Mouse (Mus musculus) thymus, adult 18-20 months (tissue): ENCODE results near the gene Plekhh2.

Source experiments
- DNase-seq, 2 experiments: peaks; one replicate each; pipeline ENCODE4 v3.0.0; 2022; ENCODE audit warnings: mixed read lengths in 2 of 2

Plekhh2 gene

DNA sequence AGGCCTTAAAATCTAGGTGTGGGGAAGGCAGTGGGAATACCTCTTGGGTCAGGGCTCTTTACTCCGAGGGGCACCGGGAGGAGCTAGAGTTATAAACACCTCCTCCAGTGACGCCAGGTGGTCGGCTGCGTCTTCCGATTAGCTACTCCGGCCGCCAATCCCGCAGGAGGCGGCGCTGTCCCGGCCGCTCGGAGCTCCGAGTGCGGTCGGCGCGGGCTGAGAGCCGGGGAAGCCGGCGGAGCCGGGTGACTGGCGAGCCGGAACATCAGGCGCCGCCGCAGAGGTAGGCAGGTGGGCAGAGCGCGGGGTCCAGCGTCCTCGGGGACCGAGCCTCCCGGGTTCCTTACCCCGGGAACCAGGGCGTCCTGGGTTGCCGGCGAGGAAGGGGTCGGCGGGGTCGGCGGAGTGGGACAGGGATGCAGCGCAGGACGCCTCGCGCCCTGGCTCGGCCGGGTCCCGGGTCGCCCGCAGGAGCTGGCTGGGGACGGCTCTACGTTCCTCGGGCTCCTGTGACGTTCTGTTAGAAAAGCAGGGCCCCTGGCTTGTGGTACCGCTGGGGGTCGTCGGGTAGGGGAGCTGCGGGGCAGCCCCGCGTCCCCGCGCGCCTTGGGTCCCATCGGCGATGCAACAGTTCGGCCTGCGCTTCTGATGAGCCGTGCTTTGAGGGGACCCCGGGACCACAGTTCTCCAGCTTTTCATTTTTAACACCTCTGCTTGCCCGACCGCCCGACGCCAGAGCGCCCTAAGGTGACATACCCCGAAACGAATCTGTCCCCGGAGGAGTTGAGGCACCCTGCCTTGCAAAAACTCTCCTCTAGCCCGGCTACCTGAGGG lies at the start of gene Plekhh2:
Plekhh2 (plus strand) TSS at position 214 of the 834 bp plus-strand sequence.
- DNase-seq = peak in 1 of 2 experiments; percentile 9

DNA sequence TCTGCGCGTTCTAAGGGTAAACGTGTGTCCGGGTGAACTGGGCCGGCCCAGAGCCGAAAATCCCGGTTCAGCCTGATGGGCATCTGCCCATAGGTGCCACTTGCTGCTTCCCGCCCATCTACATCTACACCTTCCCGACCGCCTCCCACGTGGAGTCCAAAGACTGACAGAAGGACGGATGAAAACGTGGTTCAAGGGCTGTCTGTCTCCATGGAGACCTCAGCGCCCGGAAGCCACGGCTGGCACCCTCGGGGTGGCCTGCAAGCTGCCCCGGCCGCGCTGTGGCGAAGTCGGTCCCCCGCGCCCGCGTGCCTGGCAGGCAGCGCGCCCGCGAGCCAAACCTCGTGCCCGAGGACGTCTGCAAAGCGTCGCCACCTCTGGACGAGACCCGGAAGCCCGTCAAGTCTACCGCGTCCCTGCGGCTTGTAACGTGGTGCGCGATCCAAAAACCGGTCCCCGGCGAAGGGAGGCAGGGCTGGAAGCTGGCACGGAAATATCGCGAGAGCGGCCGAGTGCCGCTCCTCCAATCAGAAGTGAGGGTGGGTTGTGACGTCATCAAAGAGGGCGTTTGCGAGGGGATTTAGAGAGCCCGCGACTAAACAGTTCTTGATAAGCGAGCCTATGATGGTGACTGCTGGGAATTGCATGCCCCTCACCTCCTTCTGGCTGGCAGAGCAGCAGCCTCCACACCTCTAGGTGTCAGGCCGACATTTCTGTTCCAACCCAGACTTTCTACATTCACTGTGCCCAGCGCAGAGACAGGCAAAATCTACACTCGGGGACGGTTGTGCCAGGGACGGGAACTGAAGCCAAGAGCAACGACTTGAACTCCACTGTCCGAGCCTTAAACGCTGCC lies 45.7 kb upstream of the Plekhh2 start, which contains the start of gene Thada:
Thada (minus strand) TSS at position 453 of the 856 bp plus-strand sequence.
- DNase-seq = peak; percentile 94 to 96

DNA sequence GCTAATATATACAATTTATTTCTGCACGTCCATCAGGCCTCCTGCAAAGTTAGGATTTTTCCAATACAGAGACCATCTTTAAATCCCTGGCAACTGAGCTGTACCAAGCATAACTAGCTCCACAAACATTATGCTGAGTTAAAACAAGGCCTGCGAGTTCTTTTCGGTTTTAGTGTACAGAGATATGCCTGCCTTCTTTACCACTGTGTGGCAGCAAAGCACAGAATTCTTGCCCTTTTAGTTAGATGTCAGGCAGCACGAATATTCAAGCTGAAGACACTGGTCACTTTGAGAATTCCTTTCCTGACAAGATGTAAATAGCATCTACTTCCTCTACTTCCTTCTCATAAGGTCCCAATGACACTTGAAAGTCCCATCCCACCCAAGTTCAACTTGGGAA lies 37.4 kb upstream of the Plekhh2 start:
- no peak for DNase-seq

DNA sequence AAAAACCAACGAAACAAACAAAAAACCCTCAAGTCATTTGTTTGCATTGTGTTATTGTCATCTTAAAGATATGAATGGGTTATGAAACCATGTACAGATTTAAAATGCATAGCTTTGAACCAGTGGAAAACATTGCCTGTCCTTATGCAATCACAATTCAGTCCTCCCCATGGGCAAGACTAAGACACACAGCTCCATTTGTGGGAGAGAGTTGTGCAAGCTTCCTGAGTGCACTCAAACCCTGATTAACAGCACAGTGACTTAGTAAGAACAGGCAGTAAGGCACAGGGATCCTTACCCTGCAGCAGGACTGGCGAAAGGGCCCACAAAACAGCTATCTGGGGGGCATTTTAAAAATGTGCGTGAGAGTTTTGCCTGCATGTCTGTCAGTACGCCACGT lies 34.5 kb upstream of the Plekhh2 start:
- DNase-seq = no peak

DNA sequence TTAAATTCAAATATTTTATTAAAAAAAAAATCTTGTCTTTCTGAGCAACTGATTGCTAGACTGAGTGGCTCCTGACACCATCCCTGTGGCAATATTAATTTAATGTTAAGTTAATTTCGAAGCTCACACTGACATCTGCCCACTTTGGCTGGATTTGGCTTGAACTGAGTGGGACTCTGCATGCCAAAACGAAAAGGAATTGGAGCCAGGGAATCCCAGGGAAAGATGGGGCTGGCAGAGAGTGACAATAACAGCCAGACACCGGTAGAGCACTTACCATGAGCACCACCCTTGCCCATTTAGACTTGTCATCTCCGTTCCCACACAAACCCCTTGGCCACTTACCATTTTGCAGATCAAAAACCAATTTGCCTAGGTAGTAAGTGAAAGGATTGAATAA lies 33.4 kb upstream of the Plekhh2 start:
- no peak for DNase-seq

DNA sequence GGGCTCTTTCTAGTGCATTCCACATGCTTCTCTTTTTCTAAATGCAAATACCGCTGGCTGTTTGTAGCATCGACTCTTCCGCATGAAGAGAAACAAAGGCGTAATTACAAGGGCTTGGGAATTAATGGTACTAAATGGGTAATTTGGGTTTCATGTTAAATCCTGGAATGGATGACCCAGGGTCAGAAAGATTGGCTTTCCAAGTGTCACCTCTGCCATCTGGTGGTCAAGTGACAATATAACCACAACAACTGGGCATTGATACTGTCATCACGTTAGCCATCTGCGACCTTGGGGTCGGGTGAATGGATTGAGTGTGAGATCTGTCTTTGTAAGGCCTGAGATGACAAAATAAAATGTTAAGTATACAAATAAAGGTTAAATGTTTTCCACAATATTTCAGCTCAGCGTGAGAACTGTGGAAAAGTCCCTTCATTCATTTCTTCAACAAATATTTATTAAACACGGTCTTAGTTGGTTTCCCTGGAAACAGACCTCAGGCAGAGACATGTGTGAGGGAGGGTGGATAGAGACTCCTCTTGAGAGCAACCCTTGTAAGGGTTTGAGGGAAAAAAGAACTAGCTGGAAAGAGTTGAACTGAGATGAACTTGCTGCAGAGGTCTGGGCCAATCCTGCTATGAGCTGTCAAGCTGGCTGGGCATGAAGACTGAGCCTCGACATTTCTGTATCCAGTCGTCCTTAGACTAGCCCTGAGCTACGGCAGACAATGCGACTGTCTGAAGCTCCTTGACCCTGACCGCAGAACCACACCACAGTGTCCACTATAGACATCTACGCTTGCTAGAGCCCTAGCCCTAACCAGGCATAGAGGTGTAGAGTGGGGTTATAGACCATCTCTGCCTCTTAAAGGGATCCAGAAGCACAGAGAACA lies 31.0 kb upstream of the Plekhh2 start:
- no peak for DNase-seq

DNA sequence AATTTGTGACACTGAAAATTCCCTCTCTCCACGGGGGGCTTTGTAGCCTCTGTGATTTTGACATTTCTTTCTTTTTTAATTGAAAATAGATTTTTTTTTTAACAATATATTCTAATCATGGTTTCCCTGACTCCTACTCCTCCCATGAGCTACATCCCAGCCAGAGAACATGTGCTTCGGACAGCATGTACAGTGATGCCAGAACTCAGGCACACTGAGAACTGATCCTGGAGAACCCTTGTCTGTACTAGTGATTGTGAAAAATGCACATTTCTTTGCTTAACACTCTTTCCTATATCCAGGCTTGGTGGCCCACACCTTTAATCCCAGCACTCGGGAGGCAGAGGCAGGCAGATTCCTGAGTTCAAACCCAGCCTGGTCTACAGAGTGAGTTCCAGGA lies 28.9 kb upstream of the Plekhh2 start:
- no peak for DNase-seq

DNA sequence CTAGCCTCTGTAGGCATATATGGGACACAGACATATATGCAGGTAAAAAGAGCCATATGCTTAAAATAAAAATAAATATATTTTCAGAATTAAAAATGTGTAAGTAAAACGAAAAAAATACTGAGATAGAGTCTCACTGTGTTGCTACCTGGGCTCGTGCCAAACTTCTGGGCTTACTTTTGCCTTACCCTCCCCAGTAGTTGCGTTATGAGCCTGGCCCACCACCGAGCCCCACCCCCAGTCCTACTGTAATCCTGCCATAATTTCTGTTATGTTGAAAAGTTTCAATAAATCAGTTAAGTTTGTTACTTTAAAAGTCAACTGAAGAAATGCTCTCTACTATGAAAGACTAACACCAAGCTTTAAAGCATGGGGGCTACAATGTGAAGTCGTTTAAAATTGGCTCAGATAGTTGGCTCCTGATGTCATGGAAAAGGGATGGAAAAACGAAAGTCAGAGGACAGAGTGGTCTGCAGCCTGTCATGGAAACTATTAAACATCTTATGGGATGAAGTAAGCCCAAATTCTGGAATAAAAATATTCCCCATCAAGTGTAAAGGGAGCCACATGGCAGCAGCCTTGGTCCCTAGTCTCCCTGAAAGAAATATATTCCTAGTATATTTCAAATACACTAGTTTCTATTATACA lies 27.9 kb upstream of the Plekhh2 start:
- no peak for DNase-seq

DNA sequence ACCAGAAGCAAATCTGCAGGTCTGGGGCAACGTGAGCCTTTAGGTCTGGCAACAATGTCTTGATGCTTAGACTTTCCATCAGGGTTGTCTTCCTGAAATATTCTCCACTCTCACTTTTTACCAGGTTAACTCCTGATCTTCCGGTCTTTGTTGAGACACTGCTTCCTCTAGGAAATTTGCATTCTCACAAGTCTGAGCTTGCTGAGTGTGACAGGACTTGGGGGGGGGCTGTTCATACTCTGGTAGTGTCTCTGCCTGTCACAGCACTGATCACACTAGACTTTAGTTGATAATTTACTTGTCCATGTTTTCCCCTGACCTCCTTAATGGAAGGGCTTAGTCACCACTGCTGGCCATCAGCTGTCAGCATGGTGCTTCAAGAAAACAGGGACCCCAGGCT lies 24.3 kb upstream of the Plekhh2 start:
- no peak for DNase-seq

DNA sequence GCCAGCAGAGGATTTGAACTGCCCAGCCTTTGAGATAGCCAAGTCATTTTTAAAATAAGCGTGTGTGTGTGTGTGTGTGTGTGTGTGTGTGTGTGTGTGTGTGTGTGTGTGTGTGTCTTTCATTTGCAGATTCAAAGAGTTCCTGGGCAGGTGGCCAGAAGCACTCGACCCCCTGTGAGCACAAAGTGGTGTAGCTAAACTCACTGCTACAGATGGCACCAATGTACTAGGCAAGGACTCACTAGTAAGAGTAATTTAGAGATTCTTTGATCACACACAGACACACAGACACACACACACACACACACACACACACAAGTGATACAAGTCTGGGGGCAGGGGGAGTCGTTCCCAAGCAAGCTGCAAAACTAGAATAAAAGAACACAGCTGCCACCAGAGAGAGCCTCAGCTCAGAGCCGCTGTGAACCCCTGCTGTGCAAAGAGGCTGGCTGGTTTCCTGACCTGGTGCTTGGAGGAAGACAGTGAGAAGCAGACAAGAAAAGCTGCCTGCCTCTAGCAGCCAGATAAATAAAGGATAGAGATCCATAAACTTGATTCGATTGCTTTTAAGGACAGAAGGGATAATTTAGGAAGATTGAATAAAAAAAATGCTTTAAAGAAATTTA lies 19.3 kb upstream of the Plekhh2 start:
- no peak for DNase-seq

DNA sequence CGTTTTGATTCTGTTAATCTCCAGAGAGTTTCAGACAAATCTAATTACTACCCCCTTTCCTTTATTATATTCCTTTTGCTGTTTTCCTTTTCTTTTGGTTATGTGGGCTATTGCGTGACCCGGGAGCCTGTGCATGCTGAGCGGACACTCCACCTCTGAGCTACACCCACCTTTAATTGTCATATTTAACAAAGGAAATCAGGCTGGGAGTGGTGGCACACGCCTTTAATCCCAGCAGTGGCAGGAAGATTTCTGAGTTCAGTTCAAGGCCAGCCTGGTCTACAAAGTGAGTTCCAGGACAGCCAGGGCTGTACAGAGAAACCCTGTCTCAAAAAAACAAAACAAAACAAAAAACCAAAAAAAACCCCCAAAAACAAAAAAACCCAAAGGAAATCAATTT lies 14.7 kb upstream of the Plekhh2 start:
- no peak for DNase-seq

DNA sequence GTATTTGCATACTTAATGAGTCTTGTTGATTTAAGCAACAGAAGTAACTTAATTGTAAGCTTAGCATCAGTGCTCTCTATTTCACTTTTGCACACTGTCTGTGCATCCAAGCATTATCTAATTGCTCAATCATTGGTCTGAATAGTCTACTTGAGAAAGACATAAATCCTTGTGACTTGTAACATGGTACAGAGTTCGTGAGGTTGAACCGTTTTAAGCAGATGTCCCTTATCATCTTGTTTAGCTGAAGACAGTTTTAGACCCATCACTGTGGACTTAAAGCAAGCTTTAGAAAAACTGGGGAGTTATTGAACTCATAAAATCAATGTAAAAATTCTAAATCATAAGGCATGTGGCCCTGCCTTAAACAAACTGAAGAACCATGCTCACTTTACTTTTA lies 14.1 kb upstream of the Plekhh2 start:
- DNase-seq = no peak

DNA sequence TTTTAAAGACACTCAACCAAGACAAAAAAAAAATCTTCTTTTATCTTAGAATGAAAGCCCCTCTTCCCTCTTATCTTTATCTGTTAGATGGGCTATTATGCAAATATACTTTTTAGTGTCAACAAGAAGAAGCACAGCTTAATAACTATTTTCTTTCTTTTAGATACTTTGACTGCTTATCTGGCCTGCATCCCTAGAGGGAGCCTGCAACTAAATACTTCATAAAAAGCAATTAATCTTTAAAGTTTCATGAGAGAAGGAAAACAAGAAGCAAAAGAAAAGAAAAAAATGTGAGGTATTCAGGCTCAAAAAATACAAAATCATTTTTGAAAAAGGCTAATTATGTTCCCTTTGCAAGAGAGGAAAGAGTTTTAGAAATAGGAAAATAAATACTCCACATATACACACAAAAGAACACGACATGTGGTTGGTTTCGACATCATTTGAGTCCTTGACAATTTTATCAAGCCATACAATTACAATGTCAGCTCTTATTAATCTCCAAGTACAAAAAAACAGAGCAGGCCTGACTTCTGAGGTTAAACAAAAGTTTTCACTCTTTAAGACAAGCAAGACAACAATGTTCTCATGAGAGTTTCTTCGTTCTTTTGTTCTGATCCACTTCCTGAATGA lies 13.6 kb upstream of the Plekhh2 start:
- DNase-seq = no peak

DNA sequence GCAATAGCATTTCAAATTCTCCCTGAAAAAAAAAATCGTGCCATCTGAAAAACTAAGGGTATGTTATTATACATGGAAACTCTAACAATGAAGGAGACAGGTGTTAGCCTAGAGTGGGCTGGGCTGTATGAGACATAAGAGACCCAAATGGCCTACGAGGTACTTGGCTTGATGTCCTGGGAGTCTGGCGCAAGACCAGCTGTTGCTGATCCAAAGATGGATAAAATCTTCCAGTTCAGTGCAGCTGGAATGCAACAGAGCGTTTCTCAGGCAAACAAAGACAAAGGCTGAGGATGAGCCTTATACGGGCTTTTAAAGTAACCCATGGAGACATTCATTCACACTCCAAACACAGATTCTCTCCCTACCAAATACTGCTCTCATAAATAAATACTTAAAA lies 13.1 kb upstream of the Plekhh2 start:
- DNase-seq = no peak

DNA sequence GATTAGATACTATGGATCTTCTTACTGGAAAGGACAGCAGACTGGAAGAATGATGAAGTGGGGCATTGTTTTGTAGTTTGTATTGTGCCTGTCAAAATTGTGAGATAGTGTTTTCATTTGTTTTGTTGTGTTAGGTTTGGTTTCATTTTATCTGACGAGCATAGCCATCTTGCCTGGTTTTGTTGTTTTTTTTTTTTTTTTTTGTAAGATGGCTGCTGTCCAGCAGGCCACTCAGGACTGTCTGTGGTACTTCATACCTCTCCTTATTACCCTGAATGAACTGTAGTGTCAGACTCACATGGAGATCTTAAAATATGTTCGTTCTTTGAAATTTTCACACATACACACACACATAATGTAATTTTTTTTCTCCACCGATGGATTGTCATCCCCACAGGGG lies 9.4 kb upstream of the Plekhh2 start:
- DNase-seq = no peak

DNA sequence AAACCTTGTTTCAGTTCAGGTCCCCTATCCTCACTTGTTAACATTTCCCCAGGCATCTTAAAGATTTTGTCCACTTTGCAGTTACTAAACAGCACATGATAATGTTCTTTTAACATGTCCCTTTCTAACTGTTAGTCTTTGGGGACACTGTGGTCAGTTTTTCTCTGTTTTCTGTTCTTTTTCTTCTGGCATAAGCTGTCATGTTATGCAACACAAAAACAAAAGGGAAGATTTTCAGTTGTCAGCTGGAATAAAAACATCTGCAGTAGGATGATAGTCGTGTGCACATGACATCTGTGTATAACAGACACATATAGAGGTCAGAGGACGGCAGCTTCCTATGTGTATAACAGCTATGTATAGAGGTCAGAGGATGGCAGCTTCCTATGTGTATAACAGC lies 5.8 kb upstream of the Plekhh2 start:
- DNase-seq = no peak

DNA sequence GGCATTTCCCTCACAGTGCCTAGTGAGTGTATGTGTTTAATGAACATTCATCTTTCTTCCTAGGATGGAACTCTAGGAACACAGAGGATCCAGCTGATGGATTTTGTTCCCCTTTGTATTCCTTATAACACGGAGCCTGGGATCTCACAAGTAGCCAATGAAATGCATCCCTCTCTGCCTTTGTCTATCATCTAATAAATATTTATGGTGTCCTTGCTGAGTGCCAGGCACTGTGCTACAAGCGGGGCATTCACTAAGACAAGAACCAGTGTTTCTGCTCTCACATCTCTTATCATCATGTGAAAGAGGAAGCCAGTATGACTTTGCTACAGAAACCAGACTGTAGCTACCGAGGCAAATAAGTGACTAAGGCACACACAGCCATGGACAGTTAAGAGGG lies 3.0 kb upstream of the Plekhh2 start:
- DNase-seq = no peak

DNA sequence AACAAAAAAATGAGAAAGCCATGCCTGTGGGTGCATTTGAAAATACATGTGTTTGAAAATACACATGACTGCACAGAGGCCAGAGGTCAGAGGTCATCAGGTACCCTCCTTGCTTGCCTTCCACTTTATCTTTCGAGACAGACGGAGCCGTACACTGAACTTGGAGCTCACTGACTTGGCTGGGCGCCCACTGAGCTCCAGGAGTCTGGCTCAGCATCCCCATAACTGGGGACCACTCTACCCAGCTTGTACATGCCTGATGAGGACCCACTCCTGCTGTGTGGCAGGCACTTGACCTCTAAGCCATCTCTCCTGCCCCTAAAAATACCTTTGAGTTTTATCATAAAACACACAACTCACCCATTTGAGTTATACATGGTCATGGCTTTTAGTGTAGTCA lies 2.5 kb upstream of the Plekhh2 start:
- DNase-seq = no peak

DNA sequence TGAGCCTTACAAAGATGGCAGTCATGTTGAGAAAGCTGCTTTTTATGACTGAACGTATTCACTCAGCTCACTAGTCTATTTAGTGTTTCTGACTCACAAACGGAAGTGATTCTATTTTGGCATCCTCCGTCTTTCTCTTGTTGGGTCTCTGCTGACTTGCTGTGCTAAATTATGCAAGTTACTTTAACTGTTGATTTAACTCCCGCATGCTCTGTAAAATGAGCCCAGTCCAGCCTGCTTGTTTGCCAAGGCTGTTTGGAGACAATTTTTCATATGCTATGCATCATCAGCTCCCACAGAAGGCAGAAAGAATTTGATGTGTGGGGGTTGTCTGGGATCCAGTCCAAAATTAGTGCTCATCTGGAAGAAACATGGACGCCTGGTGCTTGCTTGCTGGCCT lies 1.3 kb upstream of the Plekhh2 start:
- no peak for DNase-seq

DNA sequence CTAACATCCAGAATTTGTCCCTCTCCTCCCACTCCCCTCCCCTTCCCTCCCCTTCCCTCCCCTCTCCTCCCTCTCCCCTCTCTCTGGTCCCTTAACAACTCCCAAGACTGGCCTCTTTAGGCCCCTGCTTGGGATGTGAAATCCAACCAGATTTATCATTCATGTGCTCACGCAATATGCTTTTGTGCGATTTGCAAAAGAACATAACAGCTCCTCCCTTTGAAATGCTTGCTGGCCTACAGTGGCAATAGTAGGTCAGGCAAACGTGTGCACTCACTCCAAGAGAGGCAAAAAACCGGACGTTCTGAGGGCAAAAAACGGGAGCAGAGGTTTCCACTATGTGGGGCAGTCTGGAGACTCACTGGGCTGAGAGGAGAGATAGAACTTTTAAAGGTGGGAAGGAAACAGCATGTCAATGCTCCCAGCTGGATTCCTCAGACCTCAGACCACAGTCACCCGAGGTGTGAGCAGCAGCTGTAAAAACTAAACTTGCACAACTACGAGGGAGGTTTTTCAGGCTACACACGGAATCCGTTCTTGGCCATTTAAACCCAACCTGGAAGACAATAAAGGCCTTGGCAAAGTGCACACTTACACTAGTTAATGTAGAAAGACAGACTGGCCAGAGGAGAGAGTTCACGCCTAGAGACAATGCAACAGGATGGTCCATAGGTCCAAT lies 595 bp upstream of the Plekhh2 start:
- no peak for DNase-seq
